Mouse (Mus musculus) layer of hippocampus, adult 9-10 months (tissue): ENCODE measurements around the gene Vps18.

Experiments
- DNase-seq: peaks from one replicate; pipeline ENCODE4 v3.0.0; 2022; ENCODE audit warnings: low spot score

The Vps18 gene

DNA sequence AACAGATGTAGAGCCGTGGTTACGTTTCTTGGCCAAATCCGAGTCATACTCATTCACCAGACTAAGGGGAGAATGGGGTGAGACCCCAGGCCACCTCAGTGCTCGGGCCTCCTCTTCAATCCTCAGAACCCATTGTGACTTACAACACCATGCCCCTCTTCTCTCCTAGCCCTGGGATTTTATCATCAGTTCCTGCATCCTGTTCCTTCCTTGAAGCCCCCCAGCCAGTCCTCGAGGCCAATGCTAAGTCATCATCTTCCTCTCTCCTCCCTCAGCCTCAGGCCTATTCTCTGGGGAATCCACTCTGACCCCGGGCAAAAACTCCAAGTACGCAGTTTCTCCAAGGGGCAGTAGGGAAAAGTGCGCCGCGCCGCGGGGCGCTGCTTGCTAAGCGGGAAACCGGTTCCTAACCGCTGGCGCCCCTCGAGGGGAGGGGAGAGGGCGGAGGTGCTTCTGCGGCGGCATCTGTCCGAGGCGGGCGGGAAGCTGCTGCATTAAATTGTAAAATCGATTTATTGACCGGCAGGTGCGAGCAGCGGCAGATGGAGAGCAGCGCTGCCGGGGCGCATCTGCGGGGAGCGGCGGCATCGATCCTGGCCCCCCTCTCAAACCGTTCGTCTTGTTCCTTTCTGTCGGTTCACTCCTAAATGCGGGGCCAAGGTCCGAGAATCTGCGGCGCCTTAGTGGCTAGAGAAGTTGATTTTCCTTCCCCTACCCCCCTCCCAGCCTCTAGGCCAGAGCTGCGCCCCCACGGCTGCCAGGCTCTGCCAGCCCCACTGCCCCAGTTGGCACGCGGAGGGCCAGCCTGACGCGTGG, 33.4 kb downstream of the Vps18 start:
- DNase-seq: no peak

DNA sequence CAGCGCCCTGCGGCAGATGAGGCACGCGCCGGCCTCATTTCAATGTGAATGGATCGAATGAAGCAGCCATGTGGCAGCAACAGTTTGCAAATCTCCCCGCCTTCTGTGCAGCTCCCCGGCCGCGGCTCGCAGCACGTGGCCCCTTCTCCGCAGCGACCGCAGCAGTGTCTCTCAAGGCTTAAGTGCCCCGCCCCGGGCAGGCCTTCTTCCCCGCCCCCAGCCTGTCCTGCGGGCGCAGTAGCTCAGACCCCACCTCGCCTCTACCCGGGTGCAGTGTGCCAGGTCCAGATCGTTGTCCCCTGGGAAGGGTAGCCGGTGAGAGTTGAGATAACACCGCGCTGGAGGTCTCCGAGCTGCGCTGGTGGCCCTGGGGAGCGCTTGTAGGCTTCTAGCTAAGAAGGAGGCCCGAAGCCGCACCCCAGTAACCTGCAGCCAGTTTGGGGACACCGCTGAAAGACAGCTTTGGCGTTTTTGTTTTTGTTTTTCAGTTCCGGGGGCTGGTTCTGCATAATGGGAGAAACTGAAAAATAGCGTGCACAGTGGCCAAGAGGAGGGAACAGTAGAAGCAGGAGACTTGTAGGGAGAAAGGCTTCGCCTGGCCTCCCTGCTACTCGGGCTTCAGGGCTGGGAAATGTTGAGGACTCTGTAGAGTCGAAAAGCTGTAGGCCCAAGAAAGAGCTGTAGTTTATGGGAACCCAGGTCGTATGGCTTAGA, 34.2 kb downstream of the Vps18 start:
- no peak for DNase-seq

DNA sequence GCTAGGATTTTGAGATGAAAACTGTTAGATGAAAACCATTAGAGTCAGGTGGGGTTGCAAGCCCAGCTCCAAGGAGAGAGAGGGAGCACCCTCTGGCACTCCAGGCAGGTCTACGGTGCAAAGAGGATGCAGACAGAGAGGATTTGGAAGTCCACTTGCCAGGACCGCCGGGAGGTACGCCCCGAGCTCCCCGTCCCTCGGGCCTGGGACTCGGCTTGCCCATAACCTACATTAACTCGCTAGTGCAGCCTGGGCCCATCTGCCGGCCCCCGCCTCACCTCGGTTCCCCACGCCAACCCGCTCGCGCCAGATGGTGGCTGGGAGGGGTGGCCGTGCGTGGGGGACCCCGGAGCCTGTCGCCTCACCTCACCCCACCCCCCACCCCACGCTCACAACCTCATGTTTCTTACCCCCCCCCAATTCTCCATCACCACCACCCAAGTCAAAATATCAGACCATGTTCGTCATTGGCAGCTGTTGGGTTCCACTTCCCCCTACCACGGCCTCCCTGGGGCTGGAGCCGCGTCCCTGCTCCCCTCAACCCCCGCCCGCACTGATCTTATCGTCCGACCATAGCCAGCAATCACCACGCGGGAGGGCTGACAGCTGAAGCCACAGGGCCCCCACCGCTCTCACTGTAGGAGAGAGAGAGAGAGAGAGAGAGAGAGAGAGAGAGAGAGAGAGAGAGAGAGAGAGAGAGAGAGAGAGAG, 35.5 kb downstream of the Vps18 start:
- no peak for DNase-seq

DNA sequence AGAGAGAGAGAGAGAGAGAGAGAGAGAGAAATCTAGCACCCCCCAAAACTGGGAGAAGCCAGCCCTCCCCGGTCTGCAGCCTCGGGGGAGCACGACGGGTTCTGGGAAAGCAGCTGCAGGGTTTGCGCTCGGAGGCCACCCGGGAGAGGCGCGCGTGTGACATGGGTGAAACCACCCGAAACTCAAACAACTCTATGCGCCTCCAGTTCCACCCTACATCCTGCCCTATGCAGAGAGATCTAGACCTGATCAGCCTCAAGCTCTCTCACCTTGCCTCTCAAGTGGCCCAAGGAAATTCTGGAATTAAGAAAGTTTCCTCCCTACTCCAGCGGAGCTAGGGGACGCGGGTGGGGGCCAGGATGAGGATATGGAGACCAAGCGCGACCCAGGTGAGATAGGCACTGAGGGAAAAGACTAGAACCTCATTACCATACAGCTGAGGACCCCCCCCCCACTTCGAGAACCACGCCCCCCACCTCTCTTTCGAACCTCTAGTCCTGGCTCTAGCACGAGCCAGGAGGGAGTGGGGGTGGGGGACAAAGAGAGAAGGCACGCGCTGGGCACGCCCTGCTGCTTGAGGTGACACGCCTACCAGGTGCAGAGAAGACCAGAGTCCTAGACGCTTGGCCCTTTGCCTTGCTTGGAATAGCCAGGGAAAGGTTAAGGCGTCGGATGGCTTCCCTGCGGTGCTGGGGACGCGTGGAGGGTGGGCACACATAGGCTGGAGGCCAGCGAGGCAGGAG, 36.2 kb downstream of the Vps18 start:
- DNase-seq: no peak

DNA sequence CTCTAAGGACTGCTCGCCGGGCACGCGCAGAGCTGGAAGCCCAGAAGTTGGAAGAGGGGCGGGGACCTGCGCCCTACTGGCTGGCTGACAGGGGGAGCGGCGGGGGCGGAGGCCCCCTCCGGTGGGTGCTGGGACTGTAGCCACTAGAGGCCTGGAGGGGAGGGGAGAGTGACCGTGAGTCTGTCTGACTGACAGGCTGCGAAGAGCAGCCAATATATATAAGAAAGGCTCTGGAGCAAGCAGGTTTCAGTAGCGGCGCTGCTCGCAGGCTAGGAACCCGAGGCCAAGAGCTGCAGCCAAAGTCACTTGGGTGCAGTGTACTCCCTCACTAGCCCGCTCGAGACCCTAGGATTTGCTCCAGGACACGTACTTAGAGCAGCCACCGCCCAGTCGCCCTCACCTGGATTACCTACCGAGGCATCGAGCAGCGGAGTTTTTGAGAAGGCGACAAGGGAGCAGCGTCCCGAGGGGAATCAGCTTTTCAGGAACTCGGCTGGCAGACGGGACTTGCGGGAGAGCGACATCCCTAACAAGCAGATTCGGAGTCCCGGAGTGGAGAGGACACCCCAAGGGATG, 37.1 kb downstream of the Vps18 start, which contains the start of gene Dll4:
Gene Dll4, plus strand, starts transcription at position 217 of the 576 bp plus-strand sequence.
- DNase-seq: no peak

DNA sequence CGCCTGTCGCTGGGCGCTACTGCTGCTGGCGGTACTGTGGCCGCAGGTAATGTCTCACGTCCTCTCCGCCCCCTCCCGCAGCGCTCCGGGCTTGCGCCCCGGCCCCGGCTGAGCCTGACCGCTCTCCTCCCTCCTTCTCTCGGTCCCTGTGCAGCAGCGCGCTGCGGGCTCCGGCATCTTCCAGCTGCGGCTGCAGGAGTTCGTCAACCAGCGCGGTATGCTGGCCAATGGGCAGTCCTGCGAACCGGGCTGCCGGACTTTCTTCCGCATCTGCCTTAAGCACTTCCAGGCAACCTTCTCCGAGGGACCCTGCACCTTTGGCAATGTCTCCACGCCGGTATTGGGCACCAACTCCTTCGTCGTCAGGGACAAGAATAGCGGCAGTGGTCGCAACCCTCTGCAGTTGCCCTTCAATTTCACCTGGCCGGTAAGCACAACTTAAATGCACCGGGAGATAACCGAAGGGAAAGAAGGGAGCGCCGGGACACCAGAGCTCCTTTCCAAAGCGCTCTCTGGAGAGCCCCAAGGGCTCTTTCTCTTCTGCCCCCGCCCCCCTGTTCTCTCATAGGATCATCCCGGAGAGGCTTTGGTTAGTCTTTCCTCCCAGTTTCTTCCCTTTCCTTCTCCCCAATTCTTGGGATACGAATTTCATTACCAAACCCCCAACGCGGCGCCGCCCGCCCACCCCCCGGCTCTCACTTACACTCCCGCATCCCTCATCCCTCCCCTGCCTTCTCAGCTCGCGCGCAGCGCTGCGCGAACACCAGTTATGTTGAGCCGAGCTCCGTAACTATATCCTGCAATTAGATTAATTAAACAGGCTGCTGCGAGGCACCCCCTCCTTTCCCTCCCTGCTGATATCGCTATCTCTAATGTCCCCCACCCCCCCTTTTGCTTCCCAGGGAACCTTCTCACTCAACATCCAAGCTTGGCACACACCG, 37.9 kb downstream of the Vps18 start:
- DNase-seq: no peak

DNA sequence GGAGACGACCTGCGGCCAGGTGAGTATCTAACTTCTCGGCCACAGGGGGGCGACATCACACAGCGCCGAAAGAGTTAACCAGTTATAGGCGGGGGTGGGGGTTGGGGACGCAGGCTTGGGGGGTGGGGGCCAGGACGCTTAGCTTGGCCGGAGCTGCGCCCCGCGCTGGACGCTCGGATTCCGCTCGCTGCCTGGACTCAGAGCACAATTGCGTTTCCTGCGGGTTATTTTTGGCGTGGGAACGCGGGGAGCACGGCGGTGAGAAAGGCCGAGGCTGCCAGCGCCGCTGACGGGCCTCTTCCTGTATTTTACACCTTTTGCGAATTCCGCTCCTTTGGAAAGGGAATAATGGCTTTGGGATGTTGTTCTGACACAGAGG, 38.6 kb downstream of the Vps18 start:
- DNase-seq: no peak

DNA sequence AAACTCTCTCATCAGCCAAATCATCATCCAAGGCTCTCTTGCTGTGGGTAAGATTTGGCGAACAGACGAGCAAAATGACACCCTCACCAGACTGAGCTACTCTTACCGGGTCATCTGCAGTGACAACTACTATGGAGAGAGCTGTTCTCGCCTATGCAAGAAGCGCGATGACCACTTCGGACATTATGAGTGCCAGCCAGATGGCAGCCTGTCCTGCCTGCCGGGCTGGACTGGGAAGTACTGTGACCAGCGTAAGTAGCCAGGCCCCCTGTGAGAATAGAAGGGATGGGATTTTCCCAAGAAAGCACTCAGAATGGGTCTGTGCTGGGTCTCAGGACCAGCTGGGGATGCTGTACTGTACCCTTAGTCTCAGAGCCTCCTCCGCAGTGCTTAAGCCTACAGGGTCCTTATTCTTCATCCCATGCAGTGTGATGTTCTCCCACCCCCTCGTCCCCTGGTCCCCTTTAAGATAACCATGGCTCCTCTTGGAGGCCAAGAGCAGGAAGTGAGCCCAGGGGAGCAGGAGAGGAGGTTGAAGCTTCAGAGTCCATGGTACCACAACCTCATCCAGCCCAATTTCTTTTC, 39.5 kb downstream of the Vps18 start:
- DNase-seq: no peak

DNA sequence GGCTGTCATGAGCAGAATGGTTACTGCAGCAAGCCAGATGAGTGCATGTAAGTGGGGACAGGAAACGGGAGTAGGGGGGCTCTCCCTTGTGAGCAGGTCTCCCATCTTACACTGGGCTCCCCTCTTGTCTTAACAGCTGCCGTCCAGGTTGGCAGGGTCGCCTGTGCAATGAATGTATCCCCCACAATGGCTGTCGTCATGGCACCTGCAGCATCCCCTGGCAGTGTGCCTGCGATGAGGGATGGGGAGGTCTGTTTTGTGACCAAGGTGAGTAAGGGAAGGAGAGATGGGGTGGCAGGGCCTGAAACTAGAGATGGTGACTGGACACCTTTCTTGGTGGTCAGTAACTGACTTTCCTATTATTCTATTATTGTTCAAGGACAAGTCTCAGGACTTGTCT, 40.0 kb downstream of the Vps18 start:
- DNase-seq: no peak

DNA sequence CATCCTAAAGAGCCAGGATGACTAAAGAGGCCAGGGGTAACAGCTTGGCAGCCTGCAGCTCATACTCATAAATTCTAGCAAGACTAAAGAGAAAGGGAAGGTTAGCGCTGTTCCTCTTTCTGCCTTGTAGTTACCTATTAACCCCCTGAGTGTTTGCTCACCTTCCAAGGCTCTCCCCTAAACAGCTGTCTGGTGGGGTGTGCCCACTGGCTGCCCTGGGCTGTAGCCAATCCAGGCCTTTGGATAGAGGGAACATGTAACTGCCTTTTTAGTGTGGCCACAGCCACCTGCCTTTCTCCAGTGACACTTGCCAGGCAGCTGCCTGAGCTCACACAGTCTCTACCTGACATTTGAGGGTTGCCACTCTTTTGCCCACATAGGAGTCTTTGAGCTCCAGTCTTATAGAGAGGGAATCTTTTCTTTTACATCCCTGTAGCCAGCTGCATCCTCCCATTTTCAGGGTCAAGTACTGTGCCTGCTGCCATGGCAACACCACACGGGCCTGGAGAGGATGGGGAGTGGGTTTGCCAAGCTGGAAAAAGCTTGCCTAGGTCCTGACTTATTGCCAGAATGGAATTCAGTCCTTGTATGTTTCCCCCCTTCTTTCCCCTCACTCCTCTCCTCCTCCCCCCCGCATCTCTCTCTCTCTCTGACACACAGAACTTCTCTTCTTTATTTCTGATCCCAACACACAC, 40.7 kb downstream of the Vps18 start:
- no peak for DNase-seq

DNA sequence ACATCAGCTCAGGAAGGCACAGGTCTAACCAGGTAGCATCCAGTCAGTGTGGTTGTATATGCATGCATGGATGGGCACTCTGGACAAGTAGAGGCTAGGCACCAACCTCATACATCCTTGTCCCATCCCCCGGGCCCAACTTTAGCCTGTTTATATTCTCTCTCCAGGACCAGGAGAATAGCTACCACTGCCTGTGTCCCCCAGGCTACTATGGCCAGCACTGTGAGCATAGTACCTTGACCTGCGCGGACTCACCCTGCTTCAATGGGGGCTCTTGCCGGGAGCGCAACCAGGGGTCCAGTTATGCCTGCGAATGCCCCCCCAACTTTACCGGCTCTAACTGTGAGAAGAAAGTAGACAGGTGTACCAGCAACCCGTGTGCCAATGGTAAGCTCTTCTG, 42.3 kb downstream of the Vps18 start:
- DNase-seq: no peak

DNA sequence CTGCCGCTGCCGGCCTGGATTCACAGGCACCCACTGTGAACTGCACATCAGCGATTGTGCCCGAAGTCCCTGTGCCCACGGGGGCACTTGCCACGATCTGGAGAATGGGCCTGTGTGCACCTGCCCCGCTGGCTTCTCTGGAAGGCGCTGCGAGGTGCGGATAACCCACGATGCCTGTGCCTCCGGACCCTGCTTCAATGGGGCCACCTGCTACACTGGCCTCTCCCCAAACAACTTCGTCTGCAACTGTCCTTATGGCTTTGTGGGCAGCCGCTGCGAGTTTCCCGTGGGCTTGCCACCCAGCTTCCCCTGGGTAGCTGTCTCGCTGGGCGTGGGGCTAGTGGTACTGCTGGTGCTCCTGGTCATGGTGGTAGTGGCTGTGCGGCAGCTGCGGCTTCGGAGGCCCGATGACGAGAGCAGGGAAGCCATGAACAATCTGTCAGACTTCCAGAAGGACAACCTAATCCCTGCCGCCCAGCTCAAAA, 43.7 kb downstream of the Vps18 start:
- DNase-seq: no peak

DNA sequence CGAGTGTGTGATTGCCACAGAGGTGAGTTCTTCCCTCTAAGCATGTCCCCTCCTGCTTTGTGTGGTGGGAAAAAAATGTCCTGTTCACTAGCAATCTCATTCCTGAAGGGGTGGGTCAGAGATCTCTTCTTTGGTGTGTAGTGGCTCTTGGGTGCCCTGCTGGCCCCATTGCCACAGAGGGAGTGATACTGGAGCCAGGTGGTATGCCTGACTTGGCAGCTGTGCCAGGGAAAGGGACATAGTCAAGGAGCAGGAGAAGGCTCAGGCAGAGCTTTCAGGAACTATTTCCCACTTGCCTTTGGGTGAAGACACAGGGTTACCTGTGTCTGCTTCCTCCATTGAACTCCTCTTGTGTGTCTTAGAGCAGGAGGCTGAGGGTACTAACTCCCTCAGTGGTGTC, 45.6 kb downstream of the Vps18 start:
- DNase-seq: no peak

DNA sequence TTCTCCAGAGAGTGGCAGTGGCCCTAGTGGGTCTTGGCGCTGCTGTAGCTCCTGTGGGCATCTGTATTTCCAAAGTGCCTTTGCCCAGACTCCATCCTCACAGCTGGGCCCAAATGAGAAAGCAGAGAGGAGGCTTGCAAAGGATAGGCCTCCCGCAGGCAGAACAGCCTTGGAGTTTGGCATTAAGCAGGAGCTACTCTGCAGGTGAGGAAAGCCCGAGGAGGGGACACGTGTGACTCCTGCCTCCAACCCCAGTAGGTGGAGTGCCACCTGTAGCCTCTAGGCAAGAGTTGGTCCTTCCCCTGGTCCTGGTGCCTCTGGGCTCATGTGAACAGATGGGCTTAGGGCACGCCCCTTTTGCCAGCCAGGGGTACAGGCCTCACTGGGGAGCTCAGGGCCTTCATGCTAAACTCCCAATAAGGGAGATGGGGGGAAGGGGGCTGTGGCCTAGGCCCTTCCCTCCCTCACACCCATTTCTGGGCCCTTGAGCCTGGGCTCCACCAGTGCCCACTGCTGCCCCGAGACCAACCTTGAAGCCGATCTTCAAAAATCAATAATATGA, 46.5 kb downstream of the Vps18 start:
- no peak for DNase-seq

DNA sequence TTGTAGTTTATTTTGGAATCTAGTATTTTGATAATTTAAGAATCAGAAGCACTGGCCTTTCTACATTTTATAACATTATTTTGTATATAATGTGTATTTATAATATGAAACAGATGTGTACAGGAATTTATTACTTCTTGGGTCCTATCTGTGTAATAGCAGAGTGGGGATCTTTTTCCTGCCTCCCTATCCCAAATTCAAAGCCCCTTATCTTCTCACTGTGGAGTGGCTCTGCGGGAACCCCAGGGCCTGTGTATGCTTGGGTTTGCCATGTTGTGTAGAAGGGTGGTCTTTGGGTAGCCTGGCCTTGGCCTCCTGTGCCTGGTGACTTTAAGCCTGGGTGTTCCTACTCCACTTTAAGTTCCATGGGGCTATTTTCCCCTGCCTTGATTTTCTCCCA, 47.0 kb downstream of the Vps18 start:
- DNase-seq: no peak

DNA sequence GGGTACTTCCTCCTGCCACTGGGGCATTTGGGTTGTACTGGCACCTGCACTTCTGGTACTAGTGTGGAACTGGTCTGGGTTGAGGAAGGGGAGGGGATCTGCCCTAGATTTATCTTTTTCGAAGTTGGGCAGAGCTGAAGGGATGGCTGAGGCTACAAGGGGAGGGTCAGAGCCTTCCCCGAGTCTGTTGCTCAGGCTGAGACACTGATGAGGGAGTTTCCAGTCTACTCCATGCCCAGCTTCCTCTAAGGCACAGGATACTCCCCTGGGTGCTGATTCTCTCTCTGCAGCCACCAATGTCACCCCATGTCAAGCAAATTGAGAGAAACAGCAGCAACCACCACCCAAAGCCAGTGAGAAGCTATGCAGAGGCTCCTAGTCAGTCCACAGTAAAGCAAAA, 47.5 kb downstream of the Vps18 start:
- no peak for DNase-seq

DNA sequence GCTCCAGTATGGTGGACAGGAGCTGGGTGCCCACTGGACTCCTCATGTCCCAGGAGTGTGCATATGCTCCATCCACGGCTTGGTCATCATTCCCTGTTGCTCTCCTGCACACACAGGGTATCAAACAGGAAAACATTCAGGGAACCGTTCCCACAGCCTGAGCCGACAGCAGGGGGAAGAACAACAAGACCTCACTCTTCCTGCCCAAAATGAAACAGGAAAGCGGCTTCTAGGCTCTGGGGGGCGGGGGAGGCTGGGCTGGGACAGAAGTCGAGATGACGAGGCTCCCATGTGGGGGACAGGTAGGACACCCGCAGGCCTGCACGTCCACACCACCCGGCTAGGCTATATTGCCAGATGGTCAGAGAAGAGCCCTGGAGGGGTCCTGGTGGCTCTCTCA, 47.9 kb downstream of the Vps18 start:
- no peak for DNase-seq

DNA sequence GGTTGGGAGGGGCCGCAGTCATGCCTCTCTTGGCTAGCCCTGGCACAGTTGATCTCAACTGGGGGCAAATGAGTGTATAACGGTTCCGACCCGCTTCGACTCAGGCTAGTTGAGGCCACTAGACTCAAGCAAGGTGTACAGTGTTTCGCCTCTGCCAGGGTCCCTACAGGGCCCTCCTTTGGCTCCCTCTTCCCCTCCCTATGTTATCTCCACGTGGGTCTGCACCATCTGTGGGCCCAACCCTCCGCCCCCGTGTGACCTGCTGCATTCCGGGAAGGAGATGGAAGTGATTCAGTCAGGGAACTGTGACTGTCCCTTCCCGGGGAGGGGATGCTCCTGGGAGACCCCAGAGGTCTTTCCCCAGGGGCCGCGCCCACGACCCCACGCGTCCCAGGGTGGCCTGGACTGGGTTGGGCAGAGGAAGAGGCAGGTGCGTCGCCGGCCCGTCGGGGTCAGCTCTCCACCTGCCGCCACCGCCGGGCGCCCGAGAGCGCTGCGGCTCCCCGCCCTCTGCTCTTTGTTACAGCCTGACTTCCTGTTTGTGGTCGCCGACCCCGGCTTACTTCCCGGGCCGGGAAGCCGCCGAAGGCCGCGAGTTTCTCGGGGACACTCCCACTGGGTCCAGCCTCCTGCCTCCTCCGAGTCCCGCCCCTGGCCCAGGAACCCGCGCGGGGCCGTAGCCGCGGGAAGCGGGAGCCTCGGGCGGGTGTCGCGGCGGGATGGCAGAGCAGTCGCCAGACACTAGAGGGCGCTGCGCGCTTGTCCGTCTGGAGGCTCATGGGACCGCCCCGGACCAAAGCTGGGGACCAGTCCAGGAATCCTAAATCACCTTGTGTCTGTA, 49.1 kb downstream of the Vps18 start:
- peak; percentile 56 for DNase-seq
